12 mouse cellular contexts compared by ENCODE assay signal in genomic region chr16:64845947-64846346, GRCm38 (mm10). TPM values are rescaled to one million over a fixed set of nuclear protein-coding genes. Genes with fewer than 3 reads are reported as not detected.
DNase-seq lines count a peak whose midpoint lies in the region; ATAC-seq and TF ChIP-seq lines count a peak whose summit lies in the region.
"Had no signal": no experiment of that assay in that cellular context is flagged by ENCODE, and none has a peak within 500 bp of the region (broad histone marks: within the 10 kb centered on the region; RNA-seq: fewer than 3 reads in every experiment).

No protein-coding gene starts in this region.

- no peaks in the 10 kb centered on the region for H3K9me3 ChIP-seq in E14TG2a.4 (ENCODE audit: low read length)
- no peaks in the 10 kb centered on the region for H3K9me3 ChIP-seq in stomach, postnatal 0 days (ENCODE audit: control insufficient read depth, low read length)
- H3K9me3 ChIP-seq: embryonic facial prominence, embryonic 10.5 days; liver, embryonic 13.5 days had no signal

- peaks cover 21% of the 10 kb centered on the region for H3K4me1 ChIP-seq in E14TG2a.4 (replicated peaks; ENCODE audit: low read depth, low read length)
- H3K4me1 ChIP-seq in stomach, postnatal 0 days (replicated peaks; ENCODE audit: control insufficient read depth, insufficient read depth): no peaks in the 10 kb centered on the region

- H3K9ac ChIP-seq in stomach, postnatal 0 days (ENCODE audit: low read length): no peak overlapping the region
- H3K9ac ChIP-seq: liver, embryonic 13.5 days had no signal

- H3K27ac ChIP-seq in layer of hippocampus, adult 2 months: no peak overlapping the region
- no peak overlapping the region for H3K27ac ChIP-seq in stomach, postnatal 0 days (replicated peaks)
- H3K27ac ChIP-seq: embryonic facial prominence, embryonic 10.5 days; liver, embryonic 13.5 days had no signal

- TF ChIP-seq EP300 in stomach, postnatal 0 days (optimal IDR thresholded peaks at IDR 0.05): no peak

- WGBS in stomach, postnatal 0 days: 90% methylated on average over 8 of the region's 8 CpGs

- 0 out of 2 replicates have a peak, but pooled peaks have one; percentile 28 for ATAC-seq in granulocyte monocyte progenitor cell, adult 5-6 weeks (replicated peaks; ENCODE audit: poor library complexity, severe bottlenecking)
- ATAC-seq in stomach, postnatal 0 days (ENCODE audit: low FRiP score, low TSS enrichment): no peak
- ATAC-seq: forebrain, embryonic 16.5 days had no signal

- no peaks in the 10 kb centered on the region for H3K36me3 ChIP-seq in E14TG2a.4 (ENCODE audit: insufficient read depth, low read length)
- no peaks in the 10 kb centered on the region for H3K36me3 ChIP-seq in stomach, postnatal 0 days (ENCODE audit: control insufficient read depth, insufficient read depth, low read length)
- H3K36me3 ChIP-seq: embryonic facial prominence, embryonic 10.5 days had no signal

- DNase-seq in layer of hippocampus, adult 2 months (ENCODE audit: low spot score in 2 of 2): no peak
- no peak for DNase-seq in layer of hippocampus, adult 8-10 months (ENCODE audit: low spot score in 2 of 2)
- DNase-seq in stomach, postnatal 0 days (ENCODE audit: low spot score): no peak
- no peak for DNase-seq in left cerebral cortex, postnatal 36 days (ENCODE audit: low spot score in 2 of 2)
- DNase-seq in frontal cortex, postnatal 25 days (ENCODE audit: low spot score in 2 of 2): no peak
- no peak for DNase-seq in left cerebral cortex, postnatal 14 days (ENCODE audit: low spot score in 2 of 2)
- DNase-seq: liver, embryonic 13.5 days; right cerebral cortex, postnatal 25 days had no signal

- H3K4me2 ChIP-seq in stomach, postnatal 0 days (replicated peaks; ENCODE audit: low read depth): no peak overlapping the region
- H3K4me2 ChIP-seq: liver, embryonic 13.5 days had no signal

- H3K27me3 ChIP-seq in E14TG2a.4 (ENCODE audit: insufficient read depth, low read length): no peaks in the 10 kb centered on the region
- H3K27me3 ChIP-seq in stomach, postnatal 0 days (ENCODE audit: control insufficient read depth, insufficient read depth, low read length): no peaks in the 10 kb centered on the region
- H3K27me3 ChIP-seq: liver, embryonic 13.5 days had no signal

- intact Hi-C loops in left cerebral cortex, postnatal 36 days (cut with DNase I): no loop called here
- intact Hi-C loops in left cerebral cortex, postnatal 14 days (cut with DNase I): no loop called here

- H3K4me3 ChIP-seq in layer of hippocampus, adult 2 months: no peak overlapping the region
- H3K4me3 ChIP-seq in E14TG2a.4 (replicated peaks; ENCODE audit: low read length): no peak overlapping the region
- no peak overlapping the region for H3K4me3 ChIP-seq in stomach, postnatal 0 days (ENCODE audit: low read depth, low read length)
- H3K4me3 ChIP-seq: embryonic facial prominence, embryonic 10.5 days; liver, embryonic 13.5 days had no signal

- peak; percentile 61 for TF ChIP-seq CTCF in layer of hippocampus, adult 2 months (conservative IDR thresholded peaks at IDR 0.05)
- TF ChIP-seq CTCF in E14TG2a.4 (conservative IDR thresholded peaks at IDR 0.05; ENCODE audit: low read length): peak; percentile 57
- TF ChIP-seq CTCF in stomach, postnatal 0 days (IDR thresholded peaks at IDR 0.05; ENCODE audit: low read depth): peak; percentile 51

RNA-seq across cellular contexts. Expression of gene Zfp654, which starts 5.5 kb away (rescaled TPM):
- 10 to 100 TPM; 14.9 to 15.8 TPM for total RNA-seq in layer of hippocampus, adult 2 months (2021)
- total RNA-seq in layer of hippocampus, adult 8-10 months (2022): 10 to 100 TPM; 15.6 to 18.9 (median 17.0) TPM
- 11.4 and 13.0 TPM in 2 replicates for total RNA-seq in granulocyte monocyte progenitor cell, adult 5-6 weeks (2014; fragmentation: Nextera tagmentation)
- 14.8 and 16.6 TPM in 2 replicates for total RNA-seq in granulocyte monocyte progenitor cell, adult 5-6 weeks (2017)
- 2.4 and 2.6 TPM in 2 replicates for polyA plus RNA-seq in stomach, postnatal 0 days (2015; fragmentation: Nextera tagmentation; extraction: Ambion mirVana)
- 10 to 100 TPM; 16.0 to 17.4 TPM for total RNA-seq in left cerebral cortex, postnatal 36 days (2021)
- total RNA-seq in left cerebral cortex, postnatal 14 days (2021): 10 to 100 TPM; 13.5 to 13.8 TPM

RNA-seq across cellular contexts. Expression of gene Cggbp1, which starts 5.8 kb away (rescaled TPM):
- total RNA-seq in layer of hippocampus, adult 2 months (2021): 10 to 100 TPM; 60.2 to 61.3 TPM
- 10 to 100 TPM; 54.9 to 72.2 (median 59.0) TPM for total RNA-seq in layer of hippocampus, adult 8-10 months (2022)
- total RNA-seq in granulocyte monocyte progenitor cell, adult 5-6 weeks (2014; fragmentation: Nextera tagmentation): 92.2 and 92.9 TPM in 2 replicates
- 80.2 and 99.7 TPM in 2 replicates for total RNA-seq in granulocyte monocyte progenitor cell, adult 5-6 weeks (2017)
- 32.0 and 36.2 TPM in 2 replicates for polyA plus RNA-seq in stomach, postnatal 0 days (2015; fragmentation: Nextera tagmentation; extraction: Ambion mirVana)
- 10 to 100 TPM; 58.2 to 59.4 TPM for total RNA-seq in left cerebral cortex, postnatal 36 days (2021)
- 10 to 100 TPM; 55.4 to 58.3 TPM for total RNA-seq in left cerebral cortex, postnatal 14 days (2021)
